Mouse (Mus musculus): ENCODE measurements around the gene Canx. TPM values are rescaled to one million over a fixed set of nuclear protein-coding genes. Genes with fewer than 3 reads are reported as not detected.
"Not testable (repeated sequence)": the region's sequence is repeated elsewhere in the genome, so short reads cannot be mapped to it uniquely, and the experiment has no call there.

Gene Canx
- polyA plus RNA-seq, 1 experiment = 79.1 TPM

DNA sequence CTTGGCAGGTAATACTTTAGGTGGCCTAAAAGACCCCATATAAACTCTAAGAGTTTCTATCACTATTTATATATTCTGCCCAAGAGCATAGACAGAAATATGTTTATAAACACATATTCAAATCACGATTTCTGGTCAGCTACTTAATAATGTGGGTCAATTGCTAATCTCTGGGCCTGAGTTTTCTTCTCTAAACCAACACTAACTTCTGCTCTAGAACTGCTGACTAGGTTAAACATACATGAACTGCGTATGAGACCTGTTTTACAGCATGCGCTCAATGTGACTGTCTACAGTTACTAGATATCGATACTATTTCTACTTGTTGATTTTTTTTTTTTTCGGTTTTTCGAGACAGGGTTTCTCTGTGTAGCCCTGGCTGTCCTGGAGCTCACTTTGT is 4.2 kb downstream of the Canx start:
- H3K36me3 ChIP-seq (replicated peaks; ENCODE audit: low read length) = peaks cover 31% of the 10 kb centered on the region
- H3K27me3 ChIP-seq (replicated peaks) = no peaks in the 10 kb centered on the region
- TF ChIP-seq GATA1 (IDR thresholded peaks at IDR 0.05; ENCODE audit: borderline replicate concordance, low read length) = no peak
- no peak for TF ChIP-seq FLI1 (IDR thresholded peaks at IDR 0.05; ENCODE audit: low read length)
- H3K9me3 ChIP-seq = no peaks in the 10 kb centered on the region
- peaks cover 59% of the 10 kb centered on the region for H3K4me1 ChIP-seq
- H3K4me3 ChIP-seq (replicated peaks) = no peak overlapping the region

DNA sequence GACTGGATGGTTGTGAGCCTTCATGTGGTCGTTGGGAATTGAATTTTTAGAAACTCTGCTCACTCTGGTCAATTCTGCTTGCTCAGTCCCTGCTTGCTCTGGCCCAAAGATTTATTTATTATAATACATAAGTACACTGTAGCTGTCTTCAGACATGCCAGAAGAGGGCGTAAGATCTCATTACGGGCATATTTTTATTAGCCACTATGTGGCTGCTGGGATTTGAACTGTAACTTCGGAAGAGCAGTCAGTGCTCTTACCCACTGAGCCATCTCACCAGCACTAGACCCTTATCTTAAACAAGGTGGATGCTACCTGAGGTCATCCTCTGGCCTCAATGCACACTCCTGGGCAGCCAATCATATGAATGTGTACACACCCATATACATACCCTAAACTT is 6.1 kb downstream of the Canx start:
- Histone ChIP-seq H3K36me3 (replicated peaks; ENCODE audit: low read length) (peaks cover 31% of the 10 kb centered on the region), H3K4me1 (peaks cover 68% of the 10 kb centered on the region)
- not testable (repeated sequence) for H3K4me3 ChIP-seq (replicated peaks)

GRCm38 (mm10) chr11:50312803-50313202 is 12.7 kb downstream of the Canx start:
- peaks cover 38% of the 10 kb centered on the region for H3K4me1 ChIP-seq
- H3K9me3 ChIP-seq = no peaks in the 10 kb centered on the region
- H3K27me3 ChIP-seq (replicated peaks) = no peaks in the 10 kb centered on the region
- TF ChIP-seq FLI1 (IDR thresholded peaks at IDR 0.05; ENCODE audit: low read length) (no peak), GATA1 (IDR thresholded peaks at IDR 0.05; ENCODE audit: borderline replicate concordance, low read length) (no peak)
- peaks cover 66% of the 10 kb centered on the region for H3K36me3 ChIP-seq (replicated peaks; ENCODE audit: low read length)
- H3K4me3 ChIP-seq (replicated peaks) = no peak overlapping the region

More for the DNA sequence above, 6.1 kb downstream of the Canx start:
- H3K9me3 ChIP-seq; H3K27me3 ChIP-seq (replicated peaks): not testable (repeated sequence)

DNA sequence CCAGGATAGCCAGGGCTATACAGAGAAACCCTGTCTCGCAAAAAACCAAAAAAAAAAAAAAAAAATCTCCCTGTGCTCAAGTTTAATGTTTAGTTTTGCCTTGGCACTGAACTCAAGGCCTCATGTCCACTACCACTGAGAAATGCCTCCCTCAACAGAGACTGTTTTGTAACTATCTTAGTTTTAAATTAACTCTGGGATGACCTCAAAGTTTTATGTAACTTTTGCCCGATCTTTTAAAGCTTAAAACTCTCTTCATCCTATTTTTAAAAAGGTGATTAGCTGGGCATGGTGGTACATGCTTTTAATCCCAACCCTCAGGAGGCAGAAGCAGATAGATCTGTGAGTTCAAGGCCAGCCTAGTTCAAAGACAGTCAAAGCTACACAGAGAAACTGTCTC is 22.1 kb downstream of the Canx start:
- Histone ChIP-seq H3K27me3 (replicated peaks) (no peaks in the 10 kb centered on the region), H3K9me3 (no peaks in the 10 kb centered on the region), H3K4me1 (peaks cover 8% of the 10 kb centered on the region; the same call in 1 of the 2 replicates), H3K4me3 (replicated peaks) (no peak overlapping the region), H3K36me3 (replicated peaks; ENCODE audit: low read length) (peaks cover 100% of the 10 kb centered on the region)
- TF ChIP-seq GATA1 (IDR thresholded peaks at IDR 0.05; ENCODE audit: borderline replicate concordance, low read length) (no peak), FLI1 (IDR thresholded peaks at IDR 0.05; ENCODE audit: low read length) (no peak)

- TF ChIP-seq GATA1 (IDR thresholded peaks at IDR 0.05; ENCODE audit: borderline replicate concordance, low read length) (no peak), FLI1 (IDR thresholded peaks at IDR 0.05; ENCODE audit: low read length) (no peak)
- Histone ChIP-seq H3K4me1 (peaks cover 59% of the 10 kb centered on the region), H3K27me3 (replicated peaks) (no peaks in the 10 kb centered on the region), H3K4me3 (replicated peaks) (peak within 1 kb of the TSS; percentile 94), H3K36me3 (replicated peaks; ENCODE audit: low read length) (peaks cover 68% of the 10 kb centered on the region), H3K9me3 (peaks cover 7% of the 10 kb centered on the region; the same call in 1 of the 2 replicates)
These were observed 33.1 kb downstream of the Canx start, which contains the start of gene Maml1 for GRCm38 (mm10) chr11:50292190-50292855. Maml1 (minus strand) TSS chr11:50292311.

DNA sequence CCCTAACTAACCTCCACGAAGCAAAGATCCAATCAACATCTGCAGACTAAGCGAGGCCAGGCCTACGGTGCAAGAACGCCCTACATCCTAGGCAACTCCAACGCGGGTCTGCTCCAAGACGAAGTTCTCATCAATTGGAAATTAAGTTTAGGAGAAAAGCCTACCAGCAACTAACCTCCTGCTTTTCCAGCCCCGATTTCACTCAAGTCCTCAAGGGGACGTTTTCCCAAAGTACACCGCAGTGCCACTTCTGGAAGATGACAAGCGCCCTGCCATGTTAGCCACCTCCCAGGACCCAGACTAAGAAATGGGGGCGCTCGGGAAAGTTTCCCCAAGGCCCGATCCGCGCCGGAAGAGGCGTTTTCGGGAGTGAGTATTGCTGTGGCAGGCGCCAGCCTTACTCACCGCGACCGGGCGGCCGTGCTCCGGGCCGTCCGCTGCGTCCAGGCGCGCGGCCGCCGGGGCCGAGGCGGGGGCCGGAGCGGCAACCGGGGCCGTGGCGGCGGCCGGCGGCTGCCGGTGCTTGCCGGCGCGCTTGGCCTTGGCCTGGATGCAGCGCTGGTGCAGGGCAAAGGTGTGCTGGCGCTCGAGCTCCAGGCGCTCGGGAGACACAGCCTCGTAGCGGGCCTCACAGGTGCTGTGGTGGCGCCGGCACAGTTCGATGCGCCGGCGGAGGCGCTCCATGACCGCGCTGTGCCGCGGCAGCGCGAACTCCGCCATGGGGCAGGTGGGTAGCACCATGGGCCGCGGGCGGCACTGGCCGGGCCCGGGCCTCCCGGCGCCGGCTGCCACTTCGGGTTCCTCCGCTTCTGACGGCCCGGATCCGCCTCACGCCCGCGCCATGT is 33.9 kb downstream of the Canx start:
- Histone ChIP-seq H3K27me3 (replicated peaks) (no peaks in the 10 kb centered on the region), H3K36me3 (replicated peaks; ENCODE audit: low read length) (peaks cover 68% of the 10 kb centered on the region), H3K4me3 (replicated peaks) (peak overlapping the region; percentile 94), H3K9me3 (peaks cover 7% of the 10 kb centered on the region; the same call in 1 of the 2 replicates), H3K4me1 (peaks cover 66% of the 10 kb centered on the region)
- TF ChIP-seq FLI1 (IDR thresholded peaks at IDR 0.05; ENCODE audit: low read length) (no peak), GATA1 (IDR thresholded peaks at IDR 0.05; ENCODE audit: borderline replicate concordance, low read length) (no peak)

DNA sequence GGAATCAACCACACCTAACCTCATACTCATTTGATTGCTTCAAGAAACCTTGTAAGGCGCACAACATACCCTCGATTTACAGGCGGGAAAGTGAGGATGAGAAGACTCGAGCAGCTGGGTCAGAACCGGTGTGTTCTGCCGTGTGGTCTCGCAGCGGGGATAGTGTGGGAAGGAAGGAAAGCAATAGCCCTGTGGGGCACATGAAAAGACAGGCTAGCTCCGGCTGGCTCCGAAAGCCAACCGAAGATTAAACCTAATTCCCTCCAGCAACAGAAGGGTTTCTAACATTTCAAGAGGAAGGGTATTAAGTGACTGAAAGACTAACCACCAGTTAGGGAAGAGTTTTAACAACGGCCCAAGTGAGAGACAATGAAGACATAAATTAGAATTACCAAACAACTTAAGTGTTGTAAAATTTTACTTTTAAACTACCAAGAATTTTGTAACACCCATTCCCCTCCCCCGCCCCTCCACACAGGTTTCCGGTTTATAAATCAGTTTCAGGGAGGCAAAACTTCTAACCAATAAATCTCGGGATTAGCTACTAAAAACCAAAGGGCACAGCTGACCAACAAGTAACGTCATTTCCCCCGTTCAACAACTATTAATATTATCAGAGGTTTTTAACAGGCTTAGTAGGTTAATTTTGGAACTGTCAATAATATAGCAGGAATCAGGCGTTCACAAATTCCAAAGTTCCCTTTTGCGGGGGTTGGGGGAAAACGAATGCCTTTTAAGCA is 34.8 kb downstream of the Canx start:
- peaks cover 7% of the 10 kb centered on the region; the same call in 1 of the 2 replicates for H3K9me3 ChIP-seq
- no peaks in the 10 kb centered on the region for H3K27me3 ChIP-seq (replicated peaks)
- peak overlapping the region; percentile 94 for H3K4me3 ChIP-seq (replicated peaks)
- TF ChIP-seq FLI1 (IDR thresholded peaks at IDR 0.05; ENCODE audit: low read length) (no peak), GATA1 (IDR thresholded peaks at IDR 0.05; ENCODE audit: borderline replicate concordance, low read length) (no peak)
- peaks cover 67% of the 10 kb centered on the region for H3K36me3 ChIP-seq (replicated peaks; ENCODE audit: low read length)
- peaks cover 75% of the 10 kb centered on the region for H3K4me1 ChIP-seq

DNA sequence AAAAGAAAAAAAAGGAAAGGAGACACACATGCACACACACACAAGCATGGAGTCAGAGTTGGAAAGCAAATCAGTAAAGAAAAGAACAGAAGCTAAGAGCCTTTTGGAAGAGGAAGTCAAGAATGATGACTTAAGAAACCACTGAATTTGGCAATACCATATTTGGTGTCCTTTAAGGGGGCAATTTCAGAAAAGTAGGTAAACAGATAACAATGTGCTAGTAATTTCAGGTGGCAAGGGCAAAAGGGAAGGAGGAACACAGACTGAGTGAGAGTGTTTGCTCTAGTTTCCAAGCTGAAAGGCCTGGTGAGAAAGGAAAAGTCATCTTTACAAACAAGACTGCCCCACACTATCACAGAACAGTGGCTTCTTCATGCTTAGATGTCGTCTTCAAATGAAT is 39.0 kb downstream of the Canx start:
- TF ChIP-seq FLI1 (IDR thresholded peaks at IDR 0.05; ENCODE audit: low read length) (no peak), GATA1 (IDR thresholded peaks at IDR 0.05; ENCODE audit: borderline replicate concordance, low read length) (no peak)
- Histone ChIP-seq H3K36me3 (replicated peaks; ENCODE audit: low read length) (peaks cover 66% of the 10 kb centered on the region), H3K4me3 (replicated peaks) (peak overlapping the region; percentile 59), H3K27me3 (replicated peaks) (no peaks in the 10 kb centered on the region), H3K9me3 (peaks cover 7% of the 10 kb centered on the region; the same call in 1 of the 2 replicates), H3K4me1 (peaks cover 73% of the 10 kb centered on the region)

- Histone ChIP-seq H3K27me3 (replicated peaks) (no peaks in the 10 kb centered on the region), H3K9me3 (peaks cover 7% of the 10 kb centered on the region; the same call in 1 of the 2 replicates), H3K36me3 (replicated peaks; ENCODE audit: low read length) (peaks cover 73% of the 10 kb centered on the region), H3K4me3 (replicated peaks) (no peak overlapping the region), H3K4me1 (peaks cover 81% of the 10 kb centered on the region)
- TF ChIP-seq GATA1 (IDR thresholded peaks at IDR 0.05; ENCODE audit: borderline replicate concordance, low read length) = no peak
- no peak for TF ChIP-seq FLI1 (IDR thresholded peaks at IDR 0.05; ENCODE audit: low read length)
These were observed 39.8 kb downstream of the Canx start for GRCm38 (mm10) chr11:50285696-50286095.
